In the genomic region with DNA sequence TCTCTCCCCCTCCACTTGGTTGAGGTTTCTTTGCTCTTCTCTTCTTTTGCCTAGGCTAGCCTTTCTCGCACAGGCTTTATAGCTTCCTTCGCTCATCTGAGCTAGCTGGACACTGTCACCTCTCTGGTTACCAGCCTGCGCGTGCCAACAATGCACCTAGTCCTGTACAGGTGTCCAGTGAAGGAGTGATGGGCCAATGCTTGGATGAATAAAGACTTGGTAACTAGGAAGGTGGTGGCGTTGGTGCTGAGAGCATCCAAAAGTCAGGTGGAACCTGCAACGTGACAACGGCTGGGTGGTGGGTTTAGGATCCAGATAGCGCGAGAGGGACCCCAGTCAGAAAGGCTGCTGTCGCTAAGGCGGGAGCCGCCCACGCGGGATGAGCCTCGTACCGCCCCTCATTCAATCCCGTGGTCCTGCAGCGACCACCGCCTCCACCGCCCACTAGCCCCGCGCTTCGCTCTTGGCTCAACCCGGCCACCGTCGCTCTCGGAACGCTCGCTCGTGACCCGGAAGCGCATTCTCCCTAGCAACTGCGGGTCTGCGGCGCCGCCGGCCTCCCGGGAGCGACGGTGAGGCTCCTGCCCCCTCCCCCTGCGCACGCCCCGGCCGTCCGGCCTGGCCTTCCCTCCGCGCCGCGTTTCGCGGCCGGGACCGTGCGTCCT, we compare ENCODE assay signal across 8 mouse cellular contexts. TPM values are rescaled to one million over a fixed set of nuclear protein-coding genes. Genes with fewer than 3 reads are reported as not detected.
DNase-seq lines count a peak whose midpoint lies in the region; ATAC-seq lines count a peak whose summit lies in the region.

A gene (plus strand): TSS at position 509 of the 665 bp plus-strand sequence.

- no peaks in the 10 kb centered on the region for H3K36me3 ChIP-seq in intestine, embryonic 14.5 days (ENCODE audit: control insufficient read depth, insufficient read depth, low read length)

- no peaks in the 10 kb centered on the region for H3K27me3 ChIP-seq in intestine, embryonic 14.5 days (replicated peaks; ENCODE audit: control insufficient read depth, insufficient read depth, low read length)

- ATAC-seq in intestine, embryonic 14.5 days (replicated peaks; ENCODE audit: low FRiP score, low TSS enrichment, low read depth) = peak; percentile 93

- H3K4me3 ChIP-seq in intestine, embryonic 14.5 days (ENCODE audit: low read depth, low read length) = peak within 1 kb of the TSS; percentile 86

- intact Hi-C loops in left cerebral cortex, postnatal 14 days (cut with DNase I) = no loop called here

- peaks cover 5% of the 10 kb centered on the region; the same call in 1 of the 2 replicates for H3K4me1 ChIP-seq in intestine, embryonic 14.5 days (replicated peaks; ENCODE audit: control insufficient read depth, insufficient read depth, low read length)

- DNase-seq in adrenal gland, adult (ENCODE audit: inconsistent age in 2 of 2, low spot score in 1 of 2) = peak; percentile 89 to 95
- peak; percentile 93 for DNase-seq in embryo, embryonic 10.5 days (ENCODE audit: low spot score)
- DNase-seq in gastrocnemius, postnatal 25 days = peak; percentile 83
- DNase-seq in intestine, embryonic 14.5 days (ENCODE audit: low spot score) = peak; percentile 90
- peak; percentile 88 to 91 for DNase-seq in left cerebral cortex, postnatal 14 days (ENCODE audit: low spot score in 2 of 2)
- DNase-seq in mesoderm, embryonic 11.5 days (ENCODE audit: low read depth, low spot score) = peak; percentile 93
- DNase-seq in right cerebral cortex, postnatal 36 days (ENCODE audit: low spot score in 2 of 2) = peak; percentile 83 to 86
- peak; percentile 87 for DNase-seq in yolk sac, embryonic 10.5 days (ENCODE audit: low spot score)

- 2% methylated on average over 53 of the region's 54 CpGs for WGBS in intestine, embryonic 14.5 days

- H3K27ac ChIP-seq in intestine, embryonic 14.5 days (ENCODE audit: low read depth) = peak within 1 kb of the TSS; percentile 87

- H3K4me2 ChIP-seq in intestine, embryonic 14.5 days (ENCODE audit: low read length) = peak within 1 kb of the TSS; percentile 55

- peak within 1 kb of the TSS; percentile 87 for H3K9ac ChIP-seq in intestine, embryonic 14.5 days (ENCODE audit: low read length)

- H3K9me3 ChIP-seq in intestine, embryonic 14.5 days (ENCODE audit: control insufficient read depth, low read length) = no peaks in the 10 kb centered on the region

RNA-seq across cellular contexts. Expression of the gene that starts here (rescaled TPM):
- total RNA-seq in gastrocnemius, postnatal 25 days (2021) = 1 to 10 TPM; 9.6 to 9.8 TPM
- polyA plus RNA-seq in intestine, embryonic 14.5 days (2014; fragmentation: Nextera tagmentation; extraction: Ambion mirVana) = 23.0 and 24.6 TPM in 2 replicates
- 10 to 100 TPM; 24.5 to 26.4 TPM for total RNA-seq in left cerebral cortex, postnatal 14 days (2021)

Comparison
In these comparisons a context has a peak if more than half of its experiments do, and no peak if none do; other contexts are left out.
1. Peak in every context shown above with its lines: DNase-seq, ATAC-seq, H3K4me3 ChIP-seq and H3K27ac ChIP-seq.